Mouse (Mus musculus): ENCODE results near the gene Brca1.
"Not testable (repeated sequence)": the region's sequence is repeated elsewhere in the genome, so short reads cannot be mapped to it uniquely, and the experiment has no call there.

Gene Brca1

DNA sequence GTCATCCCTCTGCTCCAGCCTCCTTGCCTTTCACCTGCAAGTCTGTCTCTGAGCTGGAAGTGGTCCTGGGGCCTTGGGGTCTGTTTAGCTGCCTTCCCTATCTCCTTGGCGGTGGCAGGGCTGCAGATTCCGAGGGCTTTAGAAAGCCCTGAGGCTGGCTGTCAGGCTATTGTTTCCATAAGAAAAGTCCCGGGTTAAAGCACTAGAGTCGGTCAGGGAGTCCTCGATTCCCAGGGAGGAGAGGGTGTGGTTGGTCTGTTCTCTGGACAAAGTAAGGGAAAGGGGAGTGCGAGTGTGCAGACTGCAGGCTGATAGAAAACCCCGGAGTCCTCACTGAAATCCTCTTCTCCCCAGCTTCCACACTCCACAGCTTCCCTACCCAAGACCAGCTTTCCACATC is 81.5 kb downstream of the Brca1 start:
- no peak for DNase-seq (ENCODE audit: low spot score)

DNA sequence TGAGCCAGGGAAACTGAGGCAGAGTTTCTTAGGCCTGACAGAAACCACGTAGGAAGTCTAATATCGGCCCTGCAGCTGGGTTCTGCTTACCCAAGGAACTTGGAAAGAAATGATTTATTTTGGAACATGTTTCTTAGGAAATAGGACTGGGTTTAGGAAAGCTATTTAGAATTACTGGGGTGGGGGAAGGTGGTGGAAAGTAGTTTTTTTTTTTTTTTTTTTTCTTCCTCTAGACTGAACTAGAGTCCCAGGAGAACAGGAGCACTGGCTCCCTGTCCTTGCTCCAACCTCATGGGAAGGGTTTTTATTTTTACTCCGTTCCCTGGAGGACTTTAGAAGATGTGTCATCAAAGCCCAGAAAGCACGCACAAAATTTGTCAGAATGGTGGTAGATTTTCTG is 82.6 kb downstream of the Brca1 start:
- DNase-seq (ENCODE audit: low spot score) = no peak

DNA sequence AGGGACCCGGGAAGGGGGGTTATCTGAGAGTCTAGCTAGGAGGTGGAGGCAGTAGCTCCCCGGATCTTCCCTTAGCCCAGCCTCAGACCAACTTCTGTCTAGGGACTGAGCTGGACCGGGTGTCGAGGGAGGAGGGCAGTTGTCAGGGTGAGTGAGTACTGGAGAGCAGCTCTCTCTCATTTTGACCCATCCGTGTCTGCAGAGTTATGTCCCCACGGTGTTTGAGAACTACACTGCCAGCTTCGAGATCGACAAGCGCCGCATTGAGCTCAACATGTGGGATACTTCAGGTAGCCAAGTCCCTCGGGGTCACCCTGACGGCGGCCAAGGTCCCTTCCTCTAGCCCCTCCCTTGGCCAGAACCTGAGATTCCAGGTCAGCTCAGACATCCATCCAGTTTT is 83.0 kb downstream of the Brca1 start:
- no peak for DNase-seq (ENCODE audit: low spot score)

DNA sequence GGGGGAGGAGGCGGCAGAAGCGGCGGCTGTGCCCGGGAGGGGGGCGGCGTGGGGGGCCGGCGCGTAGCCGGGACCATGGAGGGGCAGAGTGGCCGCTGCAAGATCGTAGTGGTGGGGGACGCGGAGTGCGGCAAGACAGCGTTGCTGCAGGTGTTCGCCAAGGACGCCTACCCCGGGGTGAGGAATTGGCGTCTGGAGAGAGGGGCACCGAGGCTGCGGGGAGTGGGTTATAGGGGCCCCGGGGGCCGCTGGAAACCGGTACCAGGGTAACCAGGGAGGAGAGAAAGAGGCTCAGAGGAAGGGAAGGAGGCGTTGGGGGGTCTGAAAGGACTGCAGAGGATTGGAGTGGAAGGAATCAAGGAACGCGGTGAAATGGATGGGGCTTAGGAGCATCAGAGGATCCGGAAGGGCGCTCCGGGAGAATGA is 83.5 kb downstream of the Brca1 start:
- no peak for DNase-seq (ENCODE audit: low spot score)

DNA sequence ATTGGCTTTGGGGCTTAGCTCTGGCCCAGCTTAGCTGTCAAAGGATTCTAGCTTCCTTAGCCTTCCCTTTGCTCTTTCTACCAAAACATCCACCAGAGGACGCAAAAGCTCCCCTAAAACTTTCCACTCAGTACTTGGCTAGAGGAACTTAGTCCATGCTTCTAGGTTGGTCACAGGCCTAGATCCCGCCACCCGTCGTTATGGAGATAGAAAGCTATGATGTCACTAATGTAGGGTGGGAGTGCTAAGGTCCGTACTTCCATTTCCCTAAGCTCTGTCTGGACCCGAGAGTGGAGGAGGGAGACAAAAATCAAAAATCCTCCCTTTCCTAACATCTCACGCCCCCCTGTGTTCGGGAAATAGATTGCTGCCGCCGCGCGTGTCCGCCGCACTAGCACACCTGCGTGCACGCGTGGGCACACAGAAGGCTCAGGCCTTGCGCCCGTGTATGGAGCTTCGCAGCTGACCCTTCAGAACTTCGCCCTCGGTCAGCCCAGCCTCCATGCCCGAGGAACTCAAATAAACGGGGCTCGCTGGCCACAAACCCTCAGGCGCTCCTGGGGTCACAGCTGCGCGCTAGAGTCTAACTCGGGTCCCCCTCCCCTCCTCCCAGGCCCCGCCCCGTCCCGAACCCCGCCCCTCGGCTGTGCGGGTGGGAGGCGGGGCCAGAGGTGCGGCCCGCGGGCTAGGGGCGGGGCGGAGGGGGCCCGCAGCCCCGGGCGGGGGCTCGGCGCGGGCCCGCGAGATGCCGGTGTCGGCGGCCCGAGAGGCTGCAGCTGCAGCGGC is 84.1 kb downstream of the Brca1 start:
- DNase-seq (ENCODE audit: low spot score) = peak; percentile 77

DNA sequence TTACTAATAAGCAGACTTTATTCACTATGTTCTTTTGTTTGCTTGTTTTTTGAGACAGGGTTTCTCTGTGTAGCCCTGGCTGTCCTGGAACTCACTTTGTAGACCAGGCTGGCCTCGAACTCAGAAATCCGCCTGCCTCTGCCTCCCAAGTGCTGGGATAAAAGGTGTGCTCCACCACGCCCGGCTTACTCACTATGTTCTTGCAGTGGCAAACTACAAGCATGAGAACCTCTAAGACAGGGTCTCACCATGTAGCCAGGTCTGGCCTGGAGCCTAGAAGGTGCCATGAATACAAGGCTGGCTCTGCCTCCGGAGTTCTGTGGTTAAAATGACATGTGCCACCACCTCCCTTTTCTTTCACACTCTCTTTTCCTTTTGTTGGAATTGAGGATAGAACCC is 85.2 kb downstream of the Brca1 start:
- not testable (repeated sequence) for DNase-seq (ENCODE audit: low spot score)

DNA sequence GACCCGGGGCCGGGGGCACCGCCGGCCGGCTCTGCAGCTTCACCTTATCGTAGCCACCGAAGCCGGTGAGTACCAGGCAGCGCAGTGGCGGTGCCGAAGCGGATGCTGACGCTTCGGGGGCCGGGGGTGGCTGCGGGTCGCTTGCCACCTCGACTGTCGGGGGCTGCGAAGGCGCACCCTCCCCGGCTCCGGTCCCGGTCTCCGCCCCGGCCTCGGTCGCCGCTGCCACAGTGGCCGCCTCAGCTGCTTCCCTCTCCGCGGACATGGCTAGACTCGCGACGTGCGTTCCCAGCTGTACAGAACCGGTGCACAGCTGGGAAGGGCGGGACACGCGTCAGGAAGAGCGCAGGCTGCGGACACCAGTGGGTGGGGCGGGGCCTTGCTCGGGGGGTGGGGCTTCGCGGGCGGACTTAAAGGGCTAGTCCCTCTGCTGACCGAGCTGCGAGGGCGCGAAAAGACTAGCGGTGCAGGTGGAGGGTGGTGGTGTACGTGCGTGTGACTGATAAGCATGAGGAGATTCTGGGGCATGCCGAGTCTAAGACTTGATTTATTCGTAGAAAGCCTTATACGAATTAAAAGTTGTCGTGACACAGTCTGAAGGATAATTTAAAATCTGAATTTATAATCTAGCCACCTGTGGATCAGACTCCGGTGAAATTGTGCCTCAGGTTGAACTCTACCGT is 85.7 kb downstream of the Brca1 start, which contains the start of gene Vat1:
Gene Vat1, minus strand, starts transcription at position 362 of the 683 bp plus-strand sequence.
- peak; percentile 63 for DNase-seq (ENCODE audit: low spot score)

DNA sequence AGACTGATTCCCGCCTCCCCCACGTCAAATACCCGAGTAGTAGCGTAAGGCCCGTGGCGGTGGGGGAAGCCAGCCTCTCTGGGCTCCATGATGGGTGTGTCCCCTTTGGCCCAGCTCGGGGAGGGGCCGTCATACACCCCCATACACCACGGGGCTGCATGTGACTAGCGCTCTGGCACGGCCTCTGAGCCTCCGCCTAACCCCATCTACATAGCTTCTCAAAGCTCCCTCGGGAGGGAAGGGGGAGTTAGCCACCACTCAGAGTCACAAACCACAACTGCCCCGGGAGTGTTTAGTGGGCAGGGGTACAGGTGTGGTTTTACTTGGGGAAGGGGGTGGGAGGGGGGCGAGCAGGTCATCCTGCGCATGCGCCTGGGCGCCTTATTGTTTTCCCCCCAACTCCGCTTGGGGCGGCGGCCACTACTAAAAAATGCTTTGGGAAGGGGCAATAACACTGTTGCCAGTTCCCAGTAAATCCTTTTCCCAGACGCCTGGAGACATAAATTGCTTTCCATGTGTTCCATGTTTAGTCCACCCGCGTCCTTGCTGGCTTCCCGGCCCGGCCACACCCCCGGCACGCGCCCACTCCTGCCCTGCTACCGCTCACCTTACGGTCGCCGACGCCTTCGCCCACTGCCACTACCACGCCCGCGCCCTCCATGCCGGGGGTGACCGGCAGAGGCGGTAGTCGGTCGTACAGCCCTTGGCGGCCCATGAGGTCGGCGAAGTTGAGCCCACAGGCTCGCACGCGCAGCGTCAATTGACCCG is 86.5 kb downstream of the Brca1 start:
- peak; percentile 66 for DNase-seq (ENCODE audit: low spot score)

DNA sequence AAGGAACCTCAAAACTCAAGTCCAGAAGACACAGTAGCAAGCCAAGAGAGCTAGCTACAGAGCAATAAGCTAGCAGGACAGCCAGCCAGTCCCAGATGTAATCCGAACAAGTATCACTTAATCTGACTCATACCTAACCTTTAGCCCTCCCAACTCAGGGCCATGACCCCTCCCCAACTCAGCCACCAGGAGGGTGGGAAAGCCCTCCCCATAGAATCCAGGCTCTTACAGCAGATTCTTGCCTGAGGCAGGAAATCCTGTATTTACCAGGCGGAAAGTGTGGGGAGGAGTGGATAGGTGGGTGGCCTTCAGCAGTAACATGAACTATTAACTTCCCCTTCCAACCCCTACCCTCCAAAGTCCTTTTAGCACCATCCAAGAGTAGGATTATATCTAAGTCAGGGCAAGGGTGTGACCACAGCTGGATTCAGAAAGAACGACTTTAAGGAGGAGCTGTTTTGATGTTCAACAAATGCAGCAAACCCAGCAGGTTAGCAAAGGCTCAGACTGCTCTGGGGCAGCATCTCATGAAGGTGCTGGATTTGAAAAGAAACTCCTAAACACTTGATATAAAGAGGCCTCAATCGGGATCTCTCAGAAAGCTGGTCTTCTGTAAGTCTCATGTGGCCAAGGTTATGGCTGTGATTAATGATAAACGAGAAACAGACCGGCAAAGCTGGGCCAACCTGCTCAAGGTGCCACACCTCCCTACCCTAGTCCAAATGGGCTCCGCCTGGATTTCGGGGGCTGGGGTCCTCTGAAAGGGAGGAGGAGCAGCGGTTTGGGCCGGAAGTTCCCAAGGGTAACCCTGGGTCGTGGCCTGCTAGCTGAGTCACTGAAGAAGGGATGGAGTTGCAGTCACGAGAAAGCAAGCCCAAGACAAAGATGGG is 87.3 kb downstream of the Brca1 start, which contains the start of gene Rnd2:
Gene Rnd2, plus strand, starts transcription at position 789 of the 890 bp plus-strand sequence.
- DNase-seq (ENCODE audit: low spot score) = no peak

DNA sequence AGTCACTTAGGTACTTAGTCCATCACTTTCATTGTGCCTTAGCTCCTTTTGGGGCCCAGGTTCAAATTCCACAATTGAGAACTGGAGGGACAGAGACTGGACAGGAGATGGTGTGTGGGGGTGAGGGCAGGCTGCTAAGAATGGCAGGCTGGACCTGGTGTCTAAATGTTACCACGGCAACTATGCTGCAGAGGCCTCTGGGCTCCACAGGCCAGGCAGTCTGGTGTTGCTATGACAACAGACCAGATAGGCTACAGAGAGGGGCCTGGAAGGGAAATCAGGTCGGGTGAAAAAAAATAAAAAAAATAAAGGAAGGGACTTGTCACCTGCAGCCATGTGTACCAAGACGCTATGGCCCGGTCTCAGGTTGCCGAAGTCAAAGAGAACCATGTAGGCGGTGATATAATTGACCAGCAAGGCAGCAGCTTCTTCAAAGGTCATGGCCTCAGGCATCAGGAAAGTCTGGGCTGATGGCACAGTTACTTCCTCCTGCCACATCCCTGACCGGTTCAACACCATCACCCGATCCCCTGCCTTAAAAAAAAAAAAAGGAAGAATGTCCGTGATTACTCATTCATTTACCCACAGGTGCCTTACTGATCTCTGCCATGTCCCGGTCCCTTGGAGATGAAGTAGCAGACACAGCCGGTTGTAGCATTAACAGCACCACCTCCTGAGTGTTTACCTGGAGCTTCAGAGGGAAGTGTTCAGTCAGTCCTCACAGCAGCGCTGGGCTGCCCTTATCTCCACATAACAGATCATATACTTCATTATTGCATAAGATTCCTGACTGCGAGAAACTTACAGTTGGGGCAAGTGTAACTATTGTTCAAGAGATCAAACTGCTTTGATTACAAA is 88.9 kb downstream of the Brca1 start:
- peak; percentile 84 for DNase-seq (ENCODE audit: low spot score)

DNA sequence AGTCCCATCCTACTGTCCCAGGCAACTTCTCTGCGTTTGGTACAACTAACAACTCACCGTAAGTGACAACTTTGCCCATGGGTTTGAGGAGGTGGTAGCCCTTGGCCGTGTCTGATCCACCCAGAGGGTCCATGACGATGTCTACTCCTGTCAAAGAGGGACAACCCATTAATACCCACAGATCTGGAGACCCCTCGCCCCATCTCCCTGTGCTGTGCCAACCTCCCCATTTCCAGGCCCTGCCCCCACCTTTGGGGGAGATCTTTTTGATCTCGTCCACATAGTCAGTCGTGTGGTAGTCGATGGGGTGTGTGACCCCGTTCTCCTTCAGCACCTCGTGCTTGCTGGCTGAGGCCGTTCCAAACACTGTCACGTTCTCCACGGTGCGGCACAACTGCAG is 89.6 kb downstream of the Brca1 start:
- no peak for DNase-seq (ENCODE audit: low spot score)

DNA sequence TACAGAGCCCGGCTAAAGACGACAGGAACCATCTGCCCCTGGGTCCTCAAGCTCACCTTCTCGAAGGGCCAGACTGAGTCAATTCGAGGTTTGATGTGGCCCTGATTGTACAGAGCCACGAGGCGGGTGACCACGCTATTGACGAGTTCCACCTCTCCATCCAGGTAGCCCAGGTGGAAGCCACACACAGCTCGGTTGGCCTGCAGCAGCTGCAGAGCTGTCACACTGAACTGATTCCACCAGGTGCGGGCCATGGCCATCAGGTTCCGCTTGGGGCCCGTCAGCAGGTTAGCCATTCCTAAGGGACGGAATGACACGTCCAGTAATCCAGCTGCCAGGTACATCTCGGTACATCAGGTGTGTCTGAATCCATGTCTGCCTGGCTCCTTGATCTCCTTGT is 91.4 kb downstream of the Brca1 start:
- no peak for DNase-seq (ENCODE audit: low spot score)

DNA sequence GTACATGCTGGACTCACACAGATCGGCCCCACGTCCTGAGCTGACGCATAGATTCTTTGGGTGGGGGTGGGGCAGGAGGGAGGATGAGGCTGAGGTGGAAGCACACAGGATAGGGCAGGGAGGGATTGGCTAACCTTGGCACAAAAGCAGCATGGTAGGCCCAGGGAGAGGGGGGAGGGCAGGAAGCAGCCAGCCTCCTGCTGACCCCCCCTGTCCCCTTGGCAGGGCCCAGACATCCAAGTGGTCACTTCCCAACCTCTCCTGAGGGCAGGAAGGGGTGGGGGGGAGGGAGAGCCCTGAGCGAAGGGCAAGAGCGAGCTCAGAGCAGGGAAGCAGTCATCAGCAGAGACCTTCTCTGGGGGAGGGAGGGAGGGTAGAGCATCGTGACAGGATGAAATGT is 92.0 kb downstream of the Brca1 start:
- DNase-seq (ENCODE audit: low spot score) = no peak

DNA sequence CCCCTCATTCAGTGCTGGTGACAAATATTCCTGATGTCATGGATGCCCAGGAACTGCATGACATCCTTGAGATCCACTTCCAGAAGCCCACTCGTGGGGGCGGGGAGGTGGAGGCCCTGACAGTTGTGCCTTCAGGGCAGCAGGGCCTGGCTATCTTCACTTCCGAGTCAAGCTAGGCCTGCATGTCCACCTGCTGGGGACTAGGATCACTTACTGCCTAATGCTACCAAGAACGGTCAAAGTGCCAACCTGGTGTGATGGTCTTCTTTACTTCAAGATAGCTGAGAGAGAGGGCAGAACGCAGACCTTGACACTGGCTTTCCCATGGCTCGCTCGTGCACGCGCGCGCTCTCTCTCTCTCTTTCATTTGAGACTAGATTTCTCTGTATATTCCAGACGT is 93.5 kb downstream of the Brca1 start:
- DNase-seq (ENCODE audit: low spot score) = no peak

DNA sequence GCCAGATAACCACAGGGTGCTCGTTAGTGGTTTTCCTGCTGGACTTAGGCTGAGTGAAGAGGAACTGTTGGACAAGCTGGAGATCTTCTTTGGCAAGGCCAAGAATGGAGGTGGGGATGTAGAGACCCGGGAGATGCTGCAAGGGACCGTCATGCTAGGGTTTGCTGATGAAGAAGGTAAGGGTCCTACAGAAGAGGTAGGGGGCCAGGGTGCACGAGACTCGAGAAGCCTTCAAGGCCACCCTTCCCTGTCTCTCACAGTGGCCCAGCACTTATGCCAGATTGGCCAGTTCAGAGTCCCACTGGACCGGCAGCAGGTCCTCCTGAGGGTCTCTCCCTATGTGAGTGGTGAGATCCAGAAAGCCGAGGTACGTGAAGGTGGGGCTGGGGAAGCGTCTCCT is 94.1 kb downstream of the Brca1 start:
- no peak for DNase-seq (ENCODE audit: low spot score)

DNA sequence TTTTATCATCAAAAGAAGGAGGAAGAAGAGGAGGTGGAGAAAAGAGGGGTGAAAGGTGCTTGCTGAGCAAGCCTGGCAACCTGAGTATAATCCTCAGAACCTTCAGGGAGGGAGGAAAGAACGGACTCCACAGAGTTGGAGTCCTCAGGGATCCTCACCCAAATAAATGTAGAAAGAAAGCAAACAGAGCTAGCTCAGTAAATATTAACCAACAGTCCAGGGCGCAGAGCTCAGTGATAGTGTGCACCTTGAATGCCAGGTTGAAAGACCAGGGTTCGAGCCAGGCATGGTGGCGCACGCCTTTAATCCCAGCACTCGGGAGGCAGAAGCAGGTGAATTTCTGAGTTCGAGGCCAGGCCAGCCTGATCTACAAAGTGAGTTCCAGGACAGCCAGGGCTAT is 96.1 kb downstream of the Brca1 start:
- DNase-seq (ENCODE audit: low spot score) = no peak

DNA sequence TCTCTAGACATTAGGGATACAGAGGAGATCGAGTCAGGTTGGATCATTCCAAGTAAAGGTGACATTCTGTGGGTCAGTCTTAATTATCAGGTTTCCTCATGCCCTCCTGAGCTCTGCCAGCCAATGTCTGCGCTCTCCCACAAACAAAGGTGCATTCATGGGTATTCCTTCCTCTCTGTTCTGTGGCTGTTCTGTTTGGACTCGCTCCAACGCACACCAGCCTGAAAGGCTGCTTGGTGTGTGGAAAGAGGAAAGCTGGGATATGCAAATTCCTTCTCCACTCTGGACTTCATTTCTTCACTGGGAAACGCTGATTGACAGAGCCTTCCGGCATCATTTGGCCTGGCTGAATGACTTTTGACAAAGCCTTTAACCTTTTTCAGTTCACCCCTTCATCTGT is 97.1 kb downstream of the Brca1 start:
- no peak for DNase-seq (ENCODE audit: low spot score)

DNA sequence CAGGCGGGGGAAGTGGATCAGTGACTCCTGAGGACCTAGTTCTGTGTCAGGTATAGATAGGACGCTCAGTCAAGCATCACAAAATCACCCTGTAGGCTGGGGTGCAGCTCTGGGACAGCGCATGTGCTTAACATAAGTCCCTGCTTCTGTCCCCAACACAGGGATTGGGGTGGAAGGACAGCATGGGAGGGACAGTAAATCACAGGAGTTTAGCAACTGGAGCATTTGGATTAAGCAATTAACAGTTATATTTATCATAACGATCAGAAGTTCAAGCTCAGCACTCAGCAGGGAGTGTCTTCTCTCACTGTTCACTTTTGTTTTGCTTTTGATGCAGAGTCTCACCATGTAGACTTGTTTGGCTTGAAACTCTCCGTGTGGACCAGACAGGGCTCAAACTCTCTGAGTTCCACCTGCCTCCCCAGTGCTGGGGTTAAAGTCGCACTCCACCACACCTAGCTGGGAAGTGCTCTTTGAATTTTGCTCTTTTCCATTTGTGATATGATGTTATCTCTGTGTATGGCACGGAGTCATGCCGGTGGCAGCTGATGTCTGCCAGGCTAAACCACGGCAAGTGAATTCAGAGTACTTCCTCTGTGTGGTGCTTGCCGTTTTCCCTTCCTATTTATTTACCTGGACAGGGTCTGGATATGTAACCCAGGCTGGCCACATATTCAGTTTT is 99.5 kb downstream of the Brca1 start:
- DNase-seq (ENCODE audit: low spot score) = no peak

DNA sequence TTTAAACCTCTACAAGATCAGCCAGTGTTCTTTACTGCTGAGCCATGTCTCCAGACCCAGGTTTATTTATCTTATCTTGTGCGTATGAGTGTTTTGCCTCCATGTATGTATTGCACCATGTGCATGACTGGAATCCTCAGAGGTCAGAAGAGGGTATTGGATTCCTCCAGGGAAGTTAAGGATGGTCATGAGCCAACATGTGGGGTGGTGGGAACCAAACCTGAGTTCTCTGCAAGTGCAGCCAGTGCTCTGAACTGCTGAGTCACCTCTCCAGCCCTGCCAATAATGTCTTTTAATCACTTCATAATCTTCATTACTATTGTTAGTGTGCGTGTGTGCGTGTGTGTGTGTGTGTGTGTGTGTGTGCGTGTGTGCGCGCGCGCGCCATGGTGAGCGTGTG is 100.2 kb downstream of the Brca1 start:
- no peak for DNase-seq (ENCODE audit: low spot score)

DNA sequence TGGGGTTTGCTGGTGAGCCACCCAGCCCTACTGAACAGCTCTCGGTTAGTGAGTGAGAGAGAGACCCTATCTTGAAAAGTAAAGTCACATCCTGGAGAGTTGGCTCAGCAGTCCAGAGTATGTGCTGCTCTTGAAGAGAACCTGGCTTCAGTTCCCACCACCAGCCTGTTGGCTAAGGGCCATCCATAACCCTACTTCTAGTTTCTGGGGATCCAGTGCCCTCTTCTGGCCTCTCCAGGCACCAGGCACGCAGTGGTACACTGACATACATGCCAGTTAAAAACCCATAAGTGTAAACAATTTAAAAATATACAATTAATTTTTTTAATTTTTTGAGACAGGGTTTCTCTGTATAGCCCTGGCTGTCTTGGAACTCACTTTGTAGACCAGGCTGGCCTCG is 101.4 kb downstream of the Brca1 start:
- DNase-seq (ENCODE audit: low spot score) = no peak

Data from embryo, embryonic 10 days (tissue).